Mouse (Mus musculus) midbrain, embryonic 12.5 days (tissue): ENCODE results near the gene Litaf. TPM values are rescaled to one million over a fixed set of nuclear protein-coding genes. Genes with fewer than 3 reads are reported as not detected.

ENCODE experiments used
- ATAC-seq: fragments of 200-750 bp; cut with Nextera tagmentation; 2 replicates; pipeline ENCODE4 v1.8.0; 2017; ENCODE audit warnings: low read depth, moderate TSS enrichment, moderate library complexity; ENCODE audit not compliant: low FRiP score
- H3K27ac ChIP-seq: fragments of 300-500 bp; sonication (generic); replicated peaks from 2 replicates; pipeline ENCODE4 v1.5.1; 2016; ENCODE audit warnings: mild to moderate bottlenecking
- H3K27me3 ChIP-seq: fragments of 300-500 bp; sonication (generic); 2 replicates; pipeline ENCODE4 v1.6.1; 2016; ENCODE audit warnings: mild to moderate bottlenecking
- H3K36me3 ChIP-seq: fragments of 300-500 bp; sonication (generic); 2 replicates; pipeline ENCODE4 v1.6.1; 2016
- H3K4me1 ChIP-seq: fragments of 300-500 bp; sonication (generic); 2 replicates; pipeline ENCODE4 v1.6.1; 2016
- H3K4me2 ChIP-seq: fragments of 300-500 bp; sonication (generic); replicated peaks from 2 replicates; pipeline ENCODE4 v1.6.1; 2016; ENCODE audit warnings: mild to moderate bottlenecking, moderate library complexity
- H3K4me3 ChIP-seq: fragments of 300-500 bp; sonication (generic); 2 replicates; pipeline ENCODE4 v1.5.1; 2016; ENCODE audit warnings: mild to moderate bottlenecking
- H3K9ac ChIP-seq: fragments of 300-500 bp; sonication (generic); replicated peaks from 2 replicates; pipeline ENCODE4 v1.6.1; 2016; ENCODE audit warnings: mild to moderate bottlenecking, moderate library complexity
- H3K9me3 ChIP-seq: fragments of 300-500 bp; sonication (generic); 2 replicates; pipeline ENCODE4 v1.6.1; 2016; ENCODE audit warnings: mild to moderate bottlenecking
- WGBS: fragments of 180-500 bp; shearing (Covaris S2); methylation state at CpG from one replicate; pipeline ENCODE4 v1.1.7; 2016; 5-methylcytosine and 5-hydroxymethylcytosine counted together
- polyA plus RNA-seq: library from polyadenylated mRNA; unstranded; fragments of >200 nt; fragmentation: Nextera tagmentation; extraction: Ambion mirVana; gene quantifications from 2 replicates; pipeline ENCODE4 v1.2.1, GENCODE M21; 2016

Litaf gene
- polyA plus RNA-seq = 39.5 and 42.4 TPM in 2 replicates

DNA sequence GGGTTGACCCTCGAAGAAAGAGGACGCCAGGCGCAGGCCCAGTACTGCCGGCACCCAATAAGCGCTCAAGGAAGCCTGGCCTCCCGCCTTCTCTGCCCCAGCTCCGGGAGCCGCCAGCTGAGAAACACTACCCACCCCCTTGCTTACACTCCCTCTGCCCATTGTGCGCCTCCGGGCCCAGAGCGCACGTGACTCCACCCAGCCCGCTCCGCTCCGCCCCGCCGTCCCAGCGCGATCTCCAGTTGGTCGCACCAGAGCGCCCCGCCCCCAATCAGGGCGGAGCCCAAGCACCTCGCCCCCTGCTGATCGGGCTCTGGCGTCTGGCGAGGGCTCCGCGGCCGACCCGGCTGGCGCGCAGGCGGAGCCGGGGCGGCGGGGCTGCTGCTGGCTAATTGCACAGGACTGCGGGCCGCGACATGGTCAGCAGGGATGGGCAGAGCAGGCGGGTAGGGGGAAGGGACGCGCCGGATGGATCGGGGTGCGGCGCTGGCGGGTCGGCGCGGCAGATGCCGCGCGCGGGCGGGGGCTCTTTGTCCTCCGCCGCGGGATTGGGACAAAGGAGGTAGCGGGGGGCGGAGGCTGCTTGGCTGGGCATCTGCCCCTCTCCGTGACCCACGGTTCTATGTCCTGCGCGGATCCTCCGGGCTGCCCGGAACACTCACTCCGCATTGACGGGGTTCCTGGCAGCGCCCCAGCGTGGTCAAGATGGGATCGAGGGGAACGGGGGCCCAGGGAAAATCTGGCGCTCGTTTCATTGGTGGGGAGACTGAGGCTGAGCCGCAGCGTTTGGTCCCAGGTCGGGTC lies at the start of gene Litaf:
Gene Litaf (minus strand): TSS at position 129 of the 804 bp plus-strand sequence.
- H3K36me3 ChIP-seq = 0 out of 2 replicates have a peak, but pooled peaks cover 3% of the 10 kb centered on the region
- H3K27ac ChIP-seq = peak within 1 kb of the TSS; percentile 99
- under 1% methylated on average over 75 of the region's 78 CpGs for WGBS
- peak within 1 kb of the TSS; percentile 84 for H3K4me3 ChIP-seq
- no peaks in the 10 kb centered on the region for H3K9me3 ChIP-seq
- ATAC-seq = peak; percentile 97
- peak within 1 kb of the TSS; percentile 87 for H3K4me2 ChIP-seq
- H3K27me3 ChIP-seq = no peaks in the 10 kb centered on the region
- peak within 1 kb of the TSS; percentile 88 for H3K9ac ChIP-seq
- H3K4me1 ChIP-seq = peaks cover 58% of the 10 kb centered on the region

DNA sequence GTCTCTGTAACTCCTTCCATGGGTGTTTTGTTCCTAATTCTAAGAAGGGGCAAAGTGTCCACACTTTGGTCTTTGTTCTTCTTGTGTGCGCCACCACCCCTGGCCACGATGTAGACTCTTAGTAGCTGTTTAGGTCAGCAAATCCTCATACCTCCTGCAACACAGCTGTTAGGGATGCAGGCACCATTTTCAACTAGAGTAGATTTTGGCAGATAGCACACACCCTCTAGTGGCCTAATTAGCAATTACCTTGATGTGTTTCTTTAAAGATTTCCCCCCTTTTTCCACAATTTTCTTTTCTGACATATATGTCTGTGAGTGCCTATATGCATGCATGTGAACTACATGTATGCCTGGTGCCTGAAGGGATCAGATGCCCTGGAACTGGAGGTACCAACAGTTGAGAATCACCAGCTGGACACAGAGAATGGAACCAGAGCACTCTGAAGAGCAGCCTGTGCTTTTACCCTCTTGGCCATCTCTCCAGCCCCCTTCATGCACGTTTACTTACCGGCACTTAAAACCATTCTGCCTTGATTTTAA lies 43.3 kb upstream of the Litaf start:
- Histone ChIP-seq H3K27me3 (no peaks in the 10 kb centered on the region), H3K4me1 (no peaks in the 10 kb centered on the region), H3K4me2 (no peak overlapping the region), H3K4me3 (no peak overlapping the region), H3K27ac (no peak overlapping the region), H3K9ac (no peak overlapping the region), H3K36me3 (peaks cover 4% of the 10 kb centered on the region; the same call in 1 of the 2 replicates), H3K9me3 (no peaks in the 10 kb centered on the region)
- ATAC-seq = no peak
- WGBS = 80% methylated on average over 4 of the region's 4 CpGs

DNA sequence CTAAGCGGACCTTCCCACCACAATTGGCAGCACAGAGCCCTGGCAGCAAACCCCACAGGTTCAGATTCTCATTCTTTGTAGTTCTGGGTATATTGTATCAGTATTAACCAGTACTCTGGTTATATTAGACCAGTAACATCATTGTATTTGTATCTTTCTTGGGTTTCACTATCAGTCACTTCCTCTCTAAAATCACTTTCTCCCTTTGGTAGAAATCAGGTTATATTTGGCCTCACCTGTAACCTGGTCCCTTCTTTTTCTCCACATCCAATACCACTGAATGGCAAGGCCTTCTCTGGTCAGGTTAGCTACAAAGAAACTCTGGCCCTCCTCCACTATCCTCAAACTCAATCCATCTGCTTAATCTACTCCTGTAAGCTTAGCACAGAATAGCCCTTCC lies 38.9 kb upstream of the Litaf start:
- Histone ChIP-seq H3K9me3 (no peaks in the 10 kb centered on the region), H3K36me3 (peaks cover 7% of the 10 kb centered on the region), H3K4me2 (no peak overlapping the region), H3K4me3 (no peak overlapping the region), H3K27me3 (no peaks in the 10 kb centered on the region), H3K4me1 (no peaks in the 10 kb centered on the region), H3K27ac (no peak overlapping the region), H3K9ac (no peak overlapping the region)
- WGBS = 86% methylated on average over 1 of the region's 1 CpGs
- ATAC-seq = no peak

DNA sequence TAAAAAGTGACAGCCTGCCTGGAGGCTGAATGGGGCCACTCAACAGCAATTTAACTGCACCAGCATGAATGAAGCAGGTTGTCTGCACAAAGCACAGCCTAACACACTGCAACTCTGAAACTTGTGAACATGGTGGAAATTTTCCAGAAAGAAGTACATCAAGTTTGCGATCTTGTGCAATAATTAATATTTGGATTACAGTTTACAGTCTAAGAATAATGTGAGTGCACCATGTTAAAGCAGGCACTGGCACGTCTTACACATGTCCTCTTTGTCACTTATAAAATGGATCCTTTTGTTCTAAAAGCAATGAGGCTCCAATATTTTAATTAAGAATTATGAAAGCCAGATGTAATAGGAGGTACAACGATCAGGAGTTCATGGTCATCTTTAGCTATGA lies 31.3 kb upstream of the Litaf start:
- Histone ChIP-seq H3K36me3 (no peaks in the 10 kb centered on the region), H3K4me1 (no peaks in the 10 kb centered on the region)
- WGBS = 91% methylated on average over 3 of the region's 3 CpGs

DNA sequence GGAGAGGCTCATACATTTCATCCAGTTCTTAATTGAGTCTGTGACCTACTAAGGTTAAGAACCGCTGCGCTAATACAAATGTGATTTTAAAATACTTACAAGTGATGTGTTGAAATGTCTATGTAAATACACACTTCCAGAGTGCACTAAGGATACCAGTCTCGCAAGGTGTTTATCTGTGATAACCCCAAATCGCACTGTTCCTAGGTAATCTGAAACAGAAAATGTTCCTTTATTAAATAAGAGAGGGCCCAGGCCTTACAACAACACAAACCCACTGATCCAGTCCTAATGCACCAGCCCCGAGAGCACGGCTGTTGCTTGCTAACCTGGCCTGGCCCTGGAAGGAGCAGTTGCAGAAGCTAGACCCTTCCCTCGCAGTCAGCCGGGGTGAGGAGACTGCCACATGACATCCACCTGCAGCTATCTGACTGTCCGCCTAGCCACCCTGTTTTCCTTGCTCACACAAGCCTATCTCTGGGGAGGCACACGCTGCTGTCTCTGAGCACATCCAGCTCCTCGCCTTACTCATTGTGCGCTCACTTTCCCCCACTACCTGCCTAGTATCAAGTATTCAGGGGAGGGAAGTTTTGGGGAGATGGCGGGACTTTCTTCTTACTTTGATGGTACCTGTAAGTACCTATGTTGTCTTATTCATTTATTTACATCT lies 27.9 kb upstream of the Litaf start:
- no peak overlapping the region for H3K27ac ChIP-seq
- H3K9me3 ChIP-seq = no peaks in the 10 kb centered on the region
- peaks cover 29% of the 10 kb centered on the region for H3K36me3 ChIP-seq
- H3K9ac ChIP-seq = no peak overlapping the region
- WGBS = 94% methylated on average over 13 of the region's 13 CpGs
- no peaks in the 10 kb centered on the region for H3K27me3 ChIP-seq
- no peak for ATAC-seq
- H3K4me2 ChIP-seq = no peak overlapping the region
- no peak overlapping the region for H3K4me3 ChIP-seq
- no peaks in the 10 kb centered on the region for H3K4me1 ChIP-seq

More for the DNA sequence above, 31.3 kb upstream of the Litaf start:
- H3K4me2 ChIP-seq = no peak overlapping the region
- no peaks in the 10 kb centered on the region for H3K27me3 ChIP-seq
- H3K9ac ChIP-seq = no peak overlapping the region
- no peak overlapping the region for H3K4me3 ChIP-seq
- ATAC-seq = no peak
- no peak overlapping the region for H3K27ac ChIP-seq
- H3K9me3 ChIP-seq = no peaks in the 10 kb centered on the region

DNA sequence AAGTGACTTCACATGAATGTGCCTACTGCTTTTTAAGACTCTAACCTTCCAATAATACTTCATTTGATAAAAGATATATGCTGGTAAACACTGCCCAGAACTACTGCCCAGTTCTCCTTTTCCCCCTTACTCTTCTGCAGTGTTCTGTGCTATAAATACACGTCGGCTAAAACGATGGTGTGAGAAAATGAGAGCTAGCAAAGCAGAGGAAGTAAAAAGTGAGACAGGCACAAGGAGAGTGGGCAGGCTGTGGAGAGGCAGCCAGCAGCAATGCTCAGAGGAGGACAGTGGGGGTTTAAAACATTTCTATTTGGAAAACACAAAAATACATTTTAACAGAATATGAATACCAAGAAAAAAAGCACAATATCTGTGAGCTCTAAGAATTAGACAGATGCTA lies 26.6 kb upstream of the Litaf start:
- no peaks in the 10 kb centered on the region for H3K9me3 ChIP-seq
- H3K4me3 ChIP-seq = no peak overlapping the region
- no peak for ATAC-seq
- no peak overlapping the region for H3K4me2 ChIP-seq
- no peak overlapping the region for H3K27ac ChIP-seq
- 93% methylated on average over 3 of the region's 3 CpGs for WGBS
- peaks cover 42% of the 10 kb centered on the region for H3K36me3 ChIP-seq
- H3K27me3 ChIP-seq = no peaks in the 10 kb centered on the region
- H3K9ac ChIP-seq = no peak overlapping the region
- peaks cover under 1% of the 10 kb centered on the region; the same call in 1 of the 2 replicates for H3K4me1 ChIP-seq

DNA sequence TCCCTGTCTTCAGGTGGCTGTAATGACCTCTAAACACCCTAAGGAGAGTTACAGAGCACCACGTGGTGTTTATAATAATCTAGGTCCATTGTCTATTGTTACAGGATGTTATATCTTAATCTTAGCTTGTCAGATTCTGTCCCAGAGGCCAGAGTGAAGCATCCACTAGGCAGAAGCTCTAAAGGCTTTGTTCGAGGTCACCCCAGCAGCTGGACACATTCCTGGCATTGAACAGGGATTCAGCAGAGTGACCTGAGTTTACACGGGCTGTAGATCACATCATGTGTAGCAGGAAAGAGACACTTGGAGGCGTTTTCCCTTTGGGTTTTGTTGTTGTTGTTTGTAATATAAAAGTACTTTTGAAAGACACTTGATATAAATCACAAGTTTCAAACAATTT lies 26.1 kb upstream of the Litaf start:
- no peak overlapping the region for H3K4me3 ChIP-seq
- H3K4me1 ChIP-seq = peaks cover 5% of the 10 kb centered on the region; the same call in 1 of the 2 replicates
- no peaks in the 10 kb centered on the region for H3K9me3 ChIP-seq
- no peak for ATAC-seq
- H3K36me3 ChIP-seq = peaks cover 46% of the 10 kb centered on the region
- no peaks in the 10 kb centered on the region for H3K27me3 ChIP-seq
- no peak overlapping the region for H3K27ac ChIP-seq
- no peak overlapping the region for H3K9ac ChIP-seq
- 71% methylated on average over 4 of the region's 4 CpGs for WGBS
- no peak overlapping the region for H3K4me2 ChIP-seq

DNA sequence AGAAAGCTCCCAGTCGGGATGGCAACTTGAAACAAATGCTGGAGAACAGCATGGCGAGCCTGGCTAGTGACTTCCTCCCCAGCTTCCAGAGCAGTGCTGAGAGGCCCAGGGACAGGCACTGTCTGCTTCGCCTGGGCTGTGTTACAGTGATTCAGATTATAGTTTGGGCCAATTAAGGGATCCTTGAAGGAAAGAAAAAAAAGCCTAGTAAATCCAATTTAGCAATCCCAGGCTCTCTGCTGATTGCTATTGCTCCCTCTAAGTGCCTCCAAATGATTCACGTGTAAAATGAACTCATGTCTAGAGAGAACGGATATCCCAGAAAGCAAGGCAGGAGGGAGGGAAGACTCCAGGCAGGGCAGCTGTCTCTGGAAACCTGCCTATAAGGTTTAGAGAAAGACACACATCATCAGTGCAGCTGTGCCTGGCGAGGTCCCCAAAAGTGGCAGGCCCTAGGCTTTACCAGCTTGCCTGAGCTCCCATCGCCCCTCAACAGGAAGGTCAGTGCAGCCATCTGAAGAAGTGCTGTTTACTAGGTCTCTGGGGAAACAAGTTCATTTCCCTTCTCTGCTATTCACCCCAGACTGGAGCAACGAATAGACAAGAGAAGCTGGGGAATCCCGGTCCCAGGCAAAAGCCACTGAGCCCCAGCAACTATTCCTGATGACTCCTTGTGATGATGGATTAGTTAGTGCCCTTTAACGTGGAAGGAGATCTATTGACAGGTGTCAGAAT lies 25.0 kb upstream of the Litaf start:
- H3K27me3 ChIP-seq = no peaks in the 10 kb centered on the region
- no peak for ATAC-seq
- no peak overlapping the region for H3K4me3 ChIP-seq
- H3K9ac ChIP-seq = no peak overlapping the region
- no peaks in the 10 kb centered on the region for H3K9me3 ChIP-seq
- H3K27ac ChIP-seq = no peak overlapping the region
- H3K4me1 ChIP-seq = peaks cover 9% of the 10 kb centered on the region; the same call in 1 of the 2 replicates
- no peak overlapping the region for H3K4me2 ChIP-seq
- H3K36me3 ChIP-seq = peaks cover 54% of the 10 kb centered on the region
- 86% methylated on average over 10 of the region's 10 CpGs for WGBS

DNA sequence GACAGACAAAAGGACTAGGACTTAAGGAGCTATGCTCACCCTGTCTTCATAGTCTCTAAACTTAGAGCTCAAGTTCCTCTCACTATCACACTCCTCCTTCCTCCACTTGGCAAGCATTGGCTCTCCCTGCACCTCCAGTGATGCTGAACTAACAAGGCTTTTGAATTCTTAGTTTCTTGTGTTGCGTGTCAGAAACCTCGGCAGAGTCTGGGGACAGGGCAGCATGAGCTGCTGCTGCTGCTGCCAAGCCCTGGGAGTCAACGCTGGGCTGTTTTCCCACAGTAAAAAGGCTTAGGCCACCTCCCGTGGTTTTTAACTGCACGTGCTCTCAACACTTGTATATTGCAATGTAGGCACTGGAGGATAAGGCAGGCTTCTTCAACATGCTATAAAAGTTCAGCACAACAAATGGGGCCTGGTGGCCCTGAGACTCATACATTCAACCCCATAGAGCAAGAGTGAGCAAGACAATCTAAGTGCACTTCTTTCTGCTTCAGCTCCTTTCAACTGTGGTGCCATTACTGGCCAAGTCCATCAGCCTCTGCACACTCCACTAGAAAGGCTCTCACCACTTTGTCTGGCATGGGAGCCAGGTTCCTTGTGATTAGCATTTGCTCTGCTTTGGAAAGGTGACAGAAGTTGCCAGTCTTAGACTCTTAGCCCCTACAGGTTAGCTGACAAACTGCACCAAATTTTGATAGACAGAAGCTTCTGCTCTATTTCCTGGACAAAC lies 21.1 kb upstream of the Litaf start:
- Histone ChIP-seq H3K27me3 (no peaks in the 10 kb centered on the region), H3K4me1 (peaks cover 9% of the 10 kb centered on the region; the same call in 1 of the 2 replicates), H3K4me3 (no peak overlapping the region), H3K36me3 (peaks cover 84% of the 10 kb centered on the region), H3K9ac (no peak overlapping the region), H3K9me3 (no peaks in the 10 kb centered on the region), H3K4me2 (no peak overlapping the region), H3K27ac (0 out of 2 replicates have a peak overlapping the region, but pooled peaks have one; percentile 26)
- 55% methylated on average over 5 of the region's 5 CpGs for WGBS
- ATAC-seq = no peak

DNA sequence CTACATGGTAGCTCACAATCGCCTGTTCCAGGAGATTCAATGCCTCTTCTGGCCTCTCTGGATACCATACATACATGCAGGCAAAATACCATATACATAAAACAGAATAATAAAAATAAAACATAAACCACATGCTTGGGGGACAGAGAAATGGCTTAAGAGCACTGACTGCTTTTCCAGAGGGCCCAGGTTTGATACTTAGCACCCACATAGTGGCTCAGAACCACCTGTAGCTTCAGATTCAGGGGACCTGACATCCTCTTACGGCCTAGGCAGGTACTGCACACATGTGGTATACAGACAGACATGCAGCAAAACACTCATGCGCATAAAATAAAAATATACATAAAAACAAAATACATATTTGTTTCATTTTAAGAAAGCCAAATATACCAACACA lies 20.3 kb upstream of the Litaf start:
- no peak overlapping the region for H3K4me3 ChIP-seq
- no peaks in the 10 kb centered on the region for H3K27me3 ChIP-seq
- H3K27ac ChIP-seq = no peak overlapping the region
- H3K9me3 ChIP-seq = no peaks in the 10 kb centered on the region
- H3K4me2 ChIP-seq = no peak overlapping the region
- 94% methylated on average over 3 of the region's 3 CpGs for WGBS
- H3K9ac ChIP-seq = no peak overlapping the region
- ATAC-seq = no peak
- H3K36me3 ChIP-seq = peaks cover 77% of the 10 kb centered on the region
- H3K4me1 ChIP-seq = peaks cover 9% of the 10 kb centered on the region; the same call in 1 of the 2 replicates

DNA sequence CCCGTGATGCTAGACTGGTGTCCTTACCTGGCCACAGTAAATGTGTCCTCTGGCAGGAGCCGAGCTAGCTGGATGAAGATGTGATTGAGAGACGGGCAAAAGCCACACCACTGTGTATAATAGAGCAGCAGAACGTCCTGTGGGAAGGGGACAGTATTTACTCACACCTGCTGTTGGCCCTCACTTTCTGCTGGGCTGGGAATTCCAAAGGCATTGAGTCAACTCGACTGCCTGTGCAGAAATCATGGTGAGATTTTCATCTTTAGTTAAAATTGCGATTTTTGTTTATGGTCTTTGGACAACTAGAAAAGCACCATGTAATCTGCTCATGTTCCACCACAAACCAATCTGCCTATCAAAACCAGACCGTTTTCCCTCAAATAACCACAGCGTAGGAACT lies 18.2 kb upstream of the Litaf start:
- H3K36me3 ChIP-seq = peaks cover 76% of the 10 kb centered on the region
- peaks cover 9% of the 10 kb centered on the region; the same call in 1 of the 2 replicates for H3K4me1 ChIP-seq
- H3K4me2 ChIP-seq = no peak overlapping the region
- no peak for ATAC-seq
- H3K4me3 ChIP-seq = no peak overlapping the region
- no peak overlapping the region for H3K9ac ChIP-seq
- no peaks in the 10 kb centered on the region for H3K27me3 ChIP-seq
- 93% methylated on average over 8 of the region's 8 CpGs for WGBS
- H3K27ac ChIP-seq = no peak overlapping the region
- no peaks in the 10 kb centered on the region for H3K9me3 ChIP-seq
